Mouse (Mus musculus) large intestine, adult 2 months (tissue): ENCODE data around the gene Neurl1a. TPM values are rescaled to one million over a fixed set of nuclear protein-coding genes. Genes with fewer than 3 reads are reported as not detected.

ENCODE experiments used
- DNase-seq: peaks from one replicate; pipeline ENCODE4 v3.0.0-alpha.2; 2012; ENCODE audit warnings: low read depth, low spot score
- WGBS: fragments of 180-500 bp; shearing (Covaris S2); methylation state at CpG from one replicate; pipeline ENCODE4 v1.1.7; 2018; 5-methylcytosine and 5-hydroxymethylcytosine counted together
- polyA plus RNA-seq: library from polyadenylated mRNA; depleted of rRNA; stranded (reverse); fragments of >200 nt; gene quantifications from 2 replicates; pipeline ENCODE4 v1.2.3, GENCODE M21; 2012

Gene Neurl1a
- polyA plus RNA-seq, 1 experiment = 4.4 TPM

DNA sequence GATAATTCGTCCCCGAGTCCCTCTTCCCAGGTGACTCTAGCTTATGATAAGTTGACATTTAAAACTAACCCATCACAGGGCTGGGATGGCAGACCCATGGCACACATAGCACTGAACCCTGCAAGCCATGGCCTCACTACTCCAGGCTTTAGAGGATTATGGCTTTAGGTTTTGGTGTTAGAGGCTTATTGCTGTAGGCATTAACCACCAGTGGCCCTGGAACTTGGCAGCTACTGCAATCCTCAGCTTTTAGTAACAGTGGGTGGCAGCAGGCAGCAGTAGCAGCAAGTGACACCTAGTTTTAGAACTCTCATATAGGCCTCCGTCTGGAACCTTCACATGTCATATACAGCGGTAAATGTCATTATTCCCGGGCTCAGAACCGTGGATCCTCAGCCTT is 26.0 kb downstream of the Neurl1a start:
- DNase-seq = no peak
- 88% methylated on average over 6 of the region's 6 CpGs for WGBS

DNA sequence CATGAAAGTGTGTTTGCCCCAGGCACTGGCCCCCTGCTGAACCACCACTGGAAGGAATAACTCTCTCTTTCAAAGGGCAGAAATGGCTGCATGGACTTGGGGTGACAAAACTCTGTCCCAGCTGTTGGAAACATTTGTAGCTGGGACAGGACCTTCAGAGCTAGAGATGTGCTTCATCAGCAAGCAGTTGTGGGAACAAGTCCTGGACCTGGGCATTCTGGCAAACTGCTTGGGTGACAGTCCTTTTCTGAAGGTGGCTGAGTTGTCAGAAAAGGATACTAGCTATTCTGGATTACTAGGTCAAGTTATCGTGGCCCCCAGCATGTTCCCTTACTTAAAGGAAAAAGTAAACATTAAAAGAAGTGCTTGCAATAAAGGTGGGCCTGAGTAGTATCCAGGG is 27.5 kb downstream of the Neurl1a start:
- 43% methylated on average over 1 of the region's 1 CpGs for WGBS
- no peak for DNase-seq

DNA sequence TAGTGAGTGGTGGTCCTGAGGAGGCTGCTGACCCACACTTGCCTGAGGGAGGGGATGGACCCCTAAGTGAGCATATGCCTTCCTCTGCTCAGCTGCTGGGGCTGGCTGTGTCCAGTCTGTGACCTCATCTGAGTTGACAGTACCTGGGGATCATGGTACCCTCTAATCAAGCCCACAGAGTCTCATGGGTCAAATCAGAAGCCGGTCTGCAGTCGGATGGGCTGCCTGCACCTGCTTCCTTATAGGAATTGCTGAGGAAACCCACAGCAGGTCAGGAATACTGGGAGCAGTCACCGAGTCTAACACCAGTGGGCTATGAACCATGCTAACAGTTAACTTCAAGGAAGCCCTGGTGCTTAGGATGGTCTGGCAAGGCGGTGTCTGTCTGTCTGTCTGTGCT is 31.8 kb downstream of the Neurl1a start:
- no peak for DNase-seq
- WGBS = 89% methylated on average over 4 of the region's 4 CpGs

DNA sequence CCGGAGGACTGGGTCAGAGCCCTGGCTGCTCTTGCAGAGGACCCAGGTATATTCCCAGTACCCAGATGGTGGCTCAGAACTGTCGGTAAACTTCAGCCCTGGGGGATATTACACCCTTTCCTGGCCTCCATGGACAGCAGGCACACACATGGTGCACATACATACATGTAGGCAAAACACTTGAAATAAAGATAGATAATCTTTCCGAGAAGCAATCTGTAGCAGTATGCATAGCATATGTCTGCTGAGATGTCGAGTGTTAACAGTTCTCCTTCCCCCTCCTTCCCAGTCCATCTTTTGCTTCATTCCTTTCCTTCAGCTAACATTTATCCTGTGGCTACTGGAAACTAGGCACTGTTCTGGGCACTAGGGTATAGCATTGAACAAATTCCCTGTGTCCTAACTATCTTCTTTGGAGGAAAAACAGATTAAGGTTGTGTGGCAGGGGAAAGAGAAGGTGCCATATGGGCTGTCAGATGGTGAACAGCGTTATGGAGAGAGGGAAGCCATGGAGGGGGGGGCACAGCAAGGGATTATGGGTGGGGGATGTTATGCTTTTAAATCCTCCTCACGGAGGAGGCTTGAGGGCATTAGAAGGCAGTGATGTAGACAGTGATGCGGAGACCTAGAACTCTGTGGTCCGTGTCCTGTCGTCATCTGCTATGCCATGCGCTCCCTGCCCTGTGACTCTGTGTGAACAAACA is 33.1 kb downstream of the Neurl1a start:
- 83% methylated on average over 10 of the region's 10 CpGs for WGBS
- DNase-seq = no peak

DNA sequence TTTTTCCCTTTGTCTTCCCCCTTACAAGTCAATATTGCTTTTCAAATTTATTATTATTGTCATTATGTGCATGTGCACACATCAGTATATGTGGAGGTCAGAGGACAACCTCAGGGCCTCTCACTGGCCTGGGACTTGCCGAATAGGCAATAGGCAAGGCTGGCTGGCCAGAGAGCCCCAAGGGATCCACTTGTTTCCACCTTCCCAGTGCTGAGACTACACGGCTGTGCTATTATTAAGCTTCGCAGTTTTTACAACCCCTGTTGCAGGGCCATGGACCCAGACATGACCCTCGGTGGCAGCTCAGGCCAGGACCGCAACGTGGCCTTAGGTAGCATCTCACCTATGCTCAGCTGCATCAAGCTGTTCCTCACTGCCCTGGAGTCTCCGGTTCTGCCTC is 33.8 kb downstream of the Neurl1a start:
- WGBS = 78% methylated on average over 7 of the region's 7 CpGs
- no peak for DNase-seq

DNA sequence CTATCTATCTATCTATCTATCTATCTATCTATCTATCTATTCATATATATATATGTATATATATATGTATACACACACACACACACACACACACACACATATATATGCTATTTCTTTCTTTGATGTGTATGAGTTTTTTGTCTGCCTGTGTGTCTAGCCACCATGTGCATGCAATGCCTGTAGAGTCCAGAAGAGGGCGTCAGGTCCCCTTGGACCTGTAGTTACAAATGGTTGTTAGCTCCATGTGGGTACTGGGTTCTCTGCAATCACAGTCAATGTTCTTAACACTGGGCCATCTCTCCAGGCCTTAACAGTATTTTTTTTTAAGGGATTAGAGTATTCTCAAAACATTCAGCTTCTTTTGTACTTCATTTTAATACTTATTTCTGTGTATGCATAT is 34.9 kb downstream of the Neurl1a start:
- DNase-seq = no peak
- WGBS = 57% methylated on average over 1 of the region's 1 CpGs

DNA sequence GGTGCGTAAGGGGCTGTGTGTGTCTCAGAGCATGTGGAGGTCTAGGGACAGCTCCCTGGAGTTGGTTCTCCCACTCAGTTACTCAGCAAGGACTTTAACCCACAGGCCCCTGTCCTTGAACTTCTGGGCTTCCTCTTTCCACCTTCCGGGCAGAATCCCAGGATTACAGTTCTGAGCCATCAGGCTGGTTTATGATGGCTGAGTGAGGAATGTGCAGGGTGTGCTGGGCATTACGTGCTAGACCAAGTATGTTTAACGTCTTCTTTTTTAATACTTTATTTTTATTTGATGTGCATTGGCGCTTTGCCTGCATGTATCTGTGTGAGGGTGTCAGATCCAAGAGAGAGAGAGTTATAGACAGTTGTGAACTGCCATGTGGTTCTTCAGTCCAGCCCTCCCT is 38.1 kb downstream of the Neurl1a start:
- DNase-seq = no peak
- 41% methylated on average over 5 of the region's 5 CpGs for WGBS

DNA sequence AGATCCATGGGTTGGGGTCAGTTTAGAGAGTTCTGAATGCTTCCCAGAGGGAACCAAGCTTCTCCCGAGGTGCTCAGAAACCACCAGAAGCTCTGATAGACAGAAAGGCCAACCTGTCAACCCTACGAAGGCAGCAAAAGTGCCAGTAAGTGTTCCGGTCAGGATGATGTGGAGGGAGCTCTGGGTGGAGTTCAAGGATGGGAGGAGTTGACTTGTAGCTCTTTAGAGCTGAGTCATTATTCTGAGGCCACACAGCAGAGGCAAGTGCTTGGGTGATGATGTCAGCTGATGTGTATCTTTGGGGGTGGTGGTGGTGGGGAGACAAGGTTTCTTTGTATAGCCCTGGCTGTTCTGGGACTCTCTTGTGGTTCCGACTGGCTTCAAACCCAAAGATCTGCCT is 41.0 kb downstream of the Neurl1a start:
- DNase-seq = no peak
- 54% methylated on average over 4 of the region's 4 CpGs for WGBS

DNA sequence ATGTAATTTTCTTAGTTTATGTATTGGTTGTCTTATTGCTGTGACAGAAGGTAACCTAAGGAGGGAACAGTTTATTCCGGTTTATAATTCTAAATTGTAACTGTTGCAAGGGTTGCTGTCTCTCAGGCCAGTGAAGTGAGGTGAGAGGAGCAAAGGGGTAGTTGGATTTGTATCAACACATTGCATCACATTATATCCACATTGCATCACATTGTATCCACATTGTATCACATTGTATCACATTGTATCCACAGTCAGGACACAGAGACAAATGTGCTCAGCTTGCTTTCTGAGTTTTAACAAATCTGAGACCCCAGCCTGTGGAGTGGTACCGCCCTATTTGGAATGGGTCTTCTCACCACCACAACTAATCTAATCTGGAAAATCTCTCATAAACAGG is 41.6 kb downstream of the Neurl1a start:
- DNase-seq = no peak
- 94% methylated on average over 2 of the region's 2 CpGs for WGBS

DNA sequence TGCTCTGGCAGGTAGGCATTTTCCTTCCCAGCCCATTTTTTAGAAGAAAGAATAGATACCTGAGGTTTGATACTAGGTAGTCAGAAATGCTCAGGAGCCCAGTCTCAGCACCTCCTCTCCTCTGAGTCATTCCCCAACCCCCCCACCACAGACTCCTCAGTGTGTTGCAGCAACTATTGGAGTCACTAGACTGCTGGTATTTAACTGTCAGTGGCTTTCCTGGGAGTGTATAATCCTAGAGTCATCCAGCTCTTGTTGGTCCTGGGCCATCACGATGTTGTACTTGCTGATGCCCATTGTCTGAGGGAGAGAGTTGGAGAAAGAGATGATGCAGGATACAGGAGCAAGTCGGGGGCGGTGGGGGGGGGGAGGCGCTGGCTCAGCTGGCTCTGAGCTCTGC is 42.4 kb downstream of the Neurl1a start:
- WGBS = 77% methylated on average over 4 of the region's 4 CpGs
- no peak for DNase-seq

DNA sequence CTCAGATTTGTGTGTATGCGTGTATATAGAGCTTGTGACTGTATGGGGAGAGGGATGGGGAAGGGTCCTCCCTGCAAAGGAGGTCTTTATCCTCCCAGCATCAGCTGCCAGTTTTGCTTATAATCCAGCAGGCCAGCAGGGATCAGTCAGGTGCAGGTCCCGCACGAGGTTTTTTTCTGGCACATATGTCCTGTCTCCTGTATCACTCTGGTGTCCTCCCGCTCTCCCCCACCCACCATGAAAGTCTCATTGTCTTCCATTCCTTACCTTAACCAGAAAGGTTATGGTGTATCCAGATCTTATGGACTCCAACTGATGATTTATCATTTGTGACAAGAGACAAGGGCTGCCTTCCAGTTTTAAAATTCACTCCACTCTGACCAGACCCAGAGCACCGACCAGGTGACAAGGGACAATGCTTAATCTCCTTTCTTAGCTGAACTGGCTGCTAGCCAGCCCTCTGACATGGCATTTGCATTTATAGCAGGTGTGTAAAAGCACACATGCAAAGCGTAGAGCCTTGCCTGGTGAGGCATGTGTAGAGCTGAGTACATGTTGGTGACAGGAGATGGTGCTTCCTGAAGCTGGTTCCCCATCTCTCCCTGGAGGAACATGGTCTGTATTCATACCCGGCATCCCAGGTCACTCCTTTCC is 43.0 kb downstream of the Neurl1a start:
- no peak for DNase-seq
- 59% methylated on average over 7 of the region's 7 CpGs for WGBS

DNA sequence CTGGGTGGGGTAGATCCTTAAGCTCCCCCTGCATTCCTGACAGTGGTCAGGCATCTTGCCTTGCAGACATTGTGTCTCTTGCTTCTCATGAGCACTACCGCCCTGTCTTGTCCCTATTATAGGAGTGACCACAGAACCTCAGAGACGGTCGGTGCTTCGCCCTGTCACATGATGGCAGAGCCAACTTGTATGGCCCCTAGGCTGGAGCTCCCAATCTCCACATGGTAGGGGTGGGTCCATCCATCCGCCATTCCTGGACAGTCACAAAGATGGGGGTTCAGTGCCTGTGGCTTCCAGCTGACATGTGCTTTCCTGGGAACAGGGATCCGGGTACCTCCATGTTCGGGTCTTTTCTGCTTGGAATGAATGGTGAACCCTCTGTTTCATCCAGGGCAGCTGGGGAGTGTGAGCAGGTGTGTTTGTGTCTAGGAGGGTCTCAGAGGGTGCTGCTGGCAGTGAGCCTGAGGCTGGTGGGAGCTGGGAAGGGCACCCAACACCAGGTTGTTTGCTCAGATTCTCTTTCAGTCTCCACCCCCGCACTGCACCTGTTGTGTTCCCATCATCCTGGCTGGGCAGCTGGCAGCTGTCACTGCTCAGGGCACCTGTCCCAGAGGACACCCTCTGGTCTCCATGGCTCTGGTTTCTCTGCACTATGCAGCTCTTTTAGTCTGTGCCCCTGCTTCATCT is 43.7 kb downstream of the Neurl1a start:
- WGBS = 65% methylated on average over 8 of the region's 8 CpGs
- DNase-seq = no peak

DNA sequence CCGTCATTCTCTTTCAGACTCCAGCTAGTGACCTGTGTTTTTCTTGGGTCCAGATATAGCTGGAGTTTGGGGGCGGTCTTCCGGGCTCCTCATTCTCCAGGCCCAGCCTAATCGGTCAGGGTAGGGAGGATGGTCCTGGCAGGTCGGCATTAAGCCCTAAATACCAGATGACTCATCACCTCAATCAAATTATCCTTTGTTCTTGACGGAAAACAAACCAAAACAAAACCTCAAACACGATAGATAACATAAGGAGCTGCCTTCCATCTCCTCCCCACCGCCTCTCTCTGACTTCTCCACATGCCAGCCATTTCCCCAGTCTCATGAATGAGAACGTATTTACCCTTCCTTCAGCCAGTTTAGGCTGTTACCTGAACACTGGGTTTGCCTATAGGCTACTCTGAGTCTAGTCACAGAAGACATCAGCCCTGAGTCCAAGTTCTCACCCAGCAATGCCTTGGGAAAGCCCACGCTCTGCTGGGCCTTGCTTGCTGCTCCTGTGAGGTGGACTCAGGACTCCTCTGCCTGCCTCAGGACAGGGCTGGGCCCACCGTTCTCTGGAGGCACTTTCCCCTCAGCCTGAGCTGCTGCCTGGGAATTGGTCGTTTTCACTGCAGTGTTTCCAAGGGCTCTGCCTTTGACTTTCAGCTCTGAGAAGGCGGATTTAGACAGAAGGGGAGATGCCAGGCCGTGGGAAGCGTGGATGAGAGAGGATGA is 44.4 kb downstream of the Neurl1a start:
- WGBS = 56% methylated on average over 15 of the region's 15 CpGs

DNA sequence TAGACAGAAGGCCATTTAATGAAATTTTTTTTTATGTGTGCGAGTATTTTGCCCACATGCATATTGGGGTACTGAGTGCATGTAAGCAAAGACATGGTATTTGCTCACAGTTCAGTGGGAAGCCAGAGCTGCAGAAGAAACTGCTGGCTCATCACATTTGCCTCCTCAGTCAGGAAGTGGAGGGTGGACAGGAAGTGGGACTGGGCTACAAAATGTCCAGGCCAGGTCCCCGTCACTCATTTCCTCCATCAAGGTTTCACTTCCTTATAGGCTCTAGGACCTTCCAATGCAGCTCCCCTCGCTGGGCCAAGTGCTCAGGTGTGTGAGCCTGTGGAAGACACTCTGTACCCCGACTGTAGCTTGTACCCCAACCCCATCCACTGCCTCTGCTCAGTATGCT is 46.1 kb downstream of the Neurl1a start:
- 68% methylated on average over 4 of the region's 4 CpGs for WGBS
- no peak for DNase-seq

More for the DNA sequence above, 44.4 kb downstream of the Neurl1a start:
- DNase-seq = no peak

DNA sequence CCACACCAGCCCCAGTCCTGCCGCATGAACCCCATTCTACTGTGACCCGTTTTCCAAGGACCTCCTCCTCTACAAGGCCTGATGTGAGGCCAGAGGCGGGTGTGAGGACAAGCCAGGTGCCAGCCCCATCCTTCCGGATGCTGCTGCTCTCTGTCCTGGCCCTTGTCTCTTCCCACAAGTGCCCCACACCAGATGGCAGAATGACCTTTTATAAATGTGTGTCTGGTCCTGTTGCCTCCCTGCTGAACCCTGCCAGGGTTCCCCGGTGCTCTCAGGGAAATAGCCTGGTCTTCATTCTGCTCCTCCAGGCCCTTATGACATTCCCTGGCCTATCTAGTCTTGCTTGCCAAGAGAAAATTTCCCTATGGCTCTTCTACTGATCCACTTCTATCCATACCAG is 47.2 kb downstream of the Neurl1a start:
- 81% methylated on average over 5 of the region's 5 CpGs for WGBS

DNA sequence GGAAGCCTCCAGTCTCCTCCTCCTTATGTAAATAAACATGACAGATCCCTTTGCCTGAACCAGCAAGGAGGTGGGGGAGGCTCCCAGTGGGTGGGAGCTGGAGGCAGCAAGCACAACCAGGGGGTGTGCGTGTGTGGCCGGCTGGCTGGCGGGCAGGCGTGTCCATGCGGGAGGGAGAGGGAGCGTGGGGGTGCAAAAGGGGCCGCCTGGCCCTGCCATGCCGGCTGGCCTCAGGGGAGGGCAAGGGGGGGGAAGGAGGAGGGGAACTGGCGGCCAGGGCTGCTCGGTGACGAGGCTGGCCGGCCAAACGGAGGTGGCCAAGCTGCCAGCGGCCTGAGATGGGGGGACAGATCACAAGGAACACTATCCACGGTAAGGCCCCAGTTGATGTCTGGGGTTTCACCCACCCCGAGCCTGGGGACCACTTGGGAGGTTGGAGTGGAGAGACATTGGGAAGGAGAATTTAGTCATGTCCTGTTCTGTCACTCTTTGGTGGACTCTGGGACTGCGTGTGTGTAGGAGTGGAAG is 50.2 kb downstream of the Neurl1a start:
- DNase-seq = no peak
- 9% methylated on average over 17 of the region's 17 CpGs for WGBS

More for the DNA sequence above, 47.2 kb downstream of the Neurl1a start:
- no peak for DNase-seq

DNA sequence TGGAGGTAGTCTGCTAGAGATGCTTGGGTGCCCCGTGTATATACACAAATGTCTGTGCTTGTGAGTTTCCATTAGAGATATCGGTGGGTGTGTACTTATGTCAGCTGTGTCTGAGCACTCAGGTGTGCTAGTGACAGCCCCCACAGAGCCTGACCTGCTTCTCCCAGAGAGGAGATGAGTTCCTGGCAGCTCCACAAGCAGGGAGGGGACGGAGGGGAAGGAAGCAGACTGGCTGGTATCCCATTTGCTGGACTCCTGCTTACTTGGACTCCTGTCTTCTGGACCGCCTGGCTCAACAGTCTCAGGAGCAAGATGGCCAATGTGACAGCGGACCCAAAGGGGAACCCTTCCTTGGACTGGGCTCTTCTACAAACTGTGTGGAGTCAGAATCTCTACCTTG is 50.8 kb downstream of the Neurl1a start:
- WGBS = 73% methylated on average over 5 of the region's 5 CpGs
- DNase-seq = no peak

DNA sequence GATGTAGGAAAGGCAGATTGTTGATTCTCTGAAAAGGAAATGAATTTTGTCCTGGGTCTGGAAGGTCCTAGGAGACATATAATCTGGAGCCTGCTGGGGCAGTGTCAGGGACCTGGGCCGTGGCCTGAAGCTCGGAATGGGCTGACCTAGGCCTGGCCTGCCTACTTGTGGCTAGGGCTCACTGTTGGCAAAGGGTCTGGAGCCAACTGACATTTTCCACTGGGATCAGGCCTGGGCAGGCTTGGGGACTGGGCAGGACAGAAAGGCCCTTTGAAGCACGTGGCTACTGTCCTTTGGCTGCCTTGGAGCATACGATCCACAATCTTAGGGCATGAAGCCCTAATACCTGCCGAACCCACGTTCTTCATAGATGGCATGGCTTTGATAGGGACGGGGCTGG is 51.5 kb downstream of the Neurl1a start:
- 92% methylated on average over 7 of the region's 7 CpGs for WGBS
- DNase-seq = no peak

DNA sequence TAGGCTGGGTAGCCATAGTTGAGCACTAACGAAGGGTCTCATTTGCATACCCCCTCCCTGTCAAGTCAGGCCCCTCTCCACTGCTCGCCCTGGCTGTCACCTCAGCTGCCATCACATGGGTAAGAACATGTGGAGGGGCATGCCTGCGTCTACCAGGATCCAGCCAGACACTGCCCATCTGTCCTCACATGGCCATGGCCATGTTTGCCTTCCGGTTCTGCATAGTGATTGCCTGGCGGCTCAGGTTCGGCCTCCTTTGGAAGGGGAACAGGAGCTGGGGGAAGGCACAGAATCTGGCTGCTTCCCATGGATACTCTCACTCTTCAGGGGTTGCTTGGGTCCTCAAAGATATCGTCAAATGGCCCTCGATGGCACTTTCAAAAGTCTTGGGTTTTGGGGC is 52.1 kb downstream of the Neurl1a start:
- WGBS = 95% methylated on average over 8 of the region's 8 CpGs
- DNase-seq = no peak

DNA sequence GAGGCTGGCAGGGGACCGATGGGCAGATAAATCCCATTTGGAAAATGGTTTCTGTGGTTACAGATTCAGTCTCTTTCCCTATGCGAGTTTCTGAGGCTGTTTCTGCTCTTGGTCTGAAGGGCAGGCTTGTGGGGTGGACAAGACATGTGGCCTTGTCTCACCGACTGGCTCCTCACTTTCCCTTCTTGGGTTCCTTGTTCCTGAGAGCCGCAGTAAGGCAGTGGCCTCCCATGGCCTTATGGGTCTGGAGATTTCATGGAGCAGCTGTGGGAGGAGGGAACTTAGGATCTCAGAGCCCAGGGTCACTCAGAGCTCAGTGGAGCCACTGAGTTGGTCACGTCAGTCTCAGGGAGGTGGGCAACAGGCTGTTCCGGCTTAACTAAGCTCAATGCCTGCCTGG is 52.8 kb downstream of the Neurl1a start:
- WGBS = 86% methylated on average over 6 of the region's 6 CpGs
- DNase-seq = no peak
